Mouse (Mus musculus) C2C12 (cell line): Measurements from ENCODE around the gene Mmp23.

Experiments
- CTCF ChIP-seq: IDR thresholded peaks from one replicate; pipeline ENCODE4 v1.5.1; 2011; ENCODE audit not compliant: control insufficient read depth, insufficient read depth, insufficient read length
- MYOD1 ChIP-seq: IDR thresholded peaks from one replicate; pipeline ENCODE4 v1.6.1; 2011; ENCODE audit warnings: low read depth; ENCODE audit not compliant: control insufficient read depth, insufficient read length
- USF1 ChIP-seq: IDR thresholded peaks from one replicate; pipeline ENCODE4 v1.6.1; 2011; ENCODE audit warnings: low read depth, mild to moderate bottlenecking, control low read depth, moderate library complexity

- TF ChIP-seq CTCF: peak; percentile 26
- TF ChIP-seq USF1: no peak
- TF ChIP-seq MYOD1: no peak
These were observed 22.8 kb upstream of the Mmp23 start for GRCm38 (mm10) chr4:155675991-155676390.
